Mouse (Mus musculus) forebrain, embryonic 16.5 days (tissue): ENCODE results near the gene Vmn1r43. TPM values are rescaled to one million over a fixed set of nuclear protein-coding genes. Genes with fewer than 3 reads are reported as not detected.
"Not testable (repeated sequence)": the region's sequence is repeated elsewhere in the genome, so short reads cannot be mapped to it uniquely, and the experiment has no call there.

ENCODE experiments used
- ATAC-seq: fragments of 200-750 bp; cut with Nextera tagmentation; 2 replicates; pipeline ENCODE4 v1.8.0; 2017; ENCODE audit warnings: mild to moderate bottlenecking, moderate library complexity
- H3K27ac ChIP-seq: fragments of 300-500 bp; sonication (generic); 2 replicates; pipeline ENCODE4 v1.5.1; 2014; ENCODE audit warnings: low read length, control low read depth
- H3K27me3 ChIP-seq: fragments of 300-500 bp; sonication (generic); replicated peaks from 2 replicates; pipeline ENCODE4 v1.6.1; 2014; ENCODE audit warnings: low read length; ENCODE audit not compliant: control insufficient read depth, insufficient read depth
- H3K36me3 ChIP-seq: fragments of 300-500 bp; sonication (generic); 2 replicates; pipeline ENCODE4 v1.6.1; 2014; ENCODE audit not compliant: control insufficient read depth, insufficient read depth
- H3K4me1 ChIP-seq: fragments of 300-500 bp; sonication (generic); replicated peaks from 2 replicates; pipeline ENCODE4 v1.6.1; 2014; ENCODE audit warnings: low read length; ENCODE audit not compliant: control insufficient read depth, insufficient read depth
- H3K4me2 ChIP-seq: fragments of 300-500 bp; sonication (generic); 2 replicates; pipeline ENCODE4 v1.6.1; 2014; ENCODE audit warnings: mild to moderate bottlenecking, low read length, control low read depth
- H3K4me3 ChIP-seq: fragments of 300-500 bp; sonication (generic); replicated peaks from 2 replicates; pipeline ENCODE4 v1.5.1; 2014; ENCODE audit warnings: mild to moderate bottlenecking, low read length, control low read depth
- H3K9ac ChIP-seq: fragments of 300-500 bp; sonication (generic); replicated peaks from 2 replicates; pipeline ENCODE4 v1.6.1; 2014; ENCODE audit warnings: low read depth, low read length, control low read depth
- H3K9me3 ChIP-seq: fragments of 300-500 bp; sonication (generic); 2 replicates; pipeline ENCODE4 v1.6.1; 2016; ENCODE audit warnings: low read length; ENCODE audit not compliant: control insufficient read depth
- WGBS: fragments of 180-500 bp; shearing (Covaris S2); extraction: QIAGEN DNeasy Blood & Tissue Kit; methylation state at CpG from one replicate; pipeline ENCODE4 v1.1.7; 2014; 5-methylcytosine and 5-hydroxymethylcytosine counted together
- polyA plus RNA-seq: library from polyadenylated mRNA; unstranded; fragments of >200 nt; fragmentation: Nextera tagmentation; extraction: Ambion mirVana; gene quantifications from 2 replicates; pipeline ENCODE4 v1.2.1, GENCODE M21; 2015

Vmn1r43 gene
- not detected in 2 replicates for polyA plus RNA-seq

- not testable (repeated sequence) for H3K9me3 ChIP-seq, H3K9ac ChIP-seq, H3K27ac ChIP-seq, H3K4me1 ChIP-seq, H3K4me2 ChIP-seq, H3K27me3 ChIP-seq, H3K4me3 ChIP-seq, H3K36me3 ChIP-seq, ATAC-seq
- 82% methylated on average over 3 of the region's 3 CpGs for WGBS
Observed at GRCm38 (mm10) chr6:89876313-89876712, at the start of gene Vmn1r43, which contains the start of gene Vmn1r42. TSS of gene Vmn1r43 (minus strand) at chr6:89876413. TSS of gene Vmn1r42 (minus strand) at chr6:89876413.

DNA sequence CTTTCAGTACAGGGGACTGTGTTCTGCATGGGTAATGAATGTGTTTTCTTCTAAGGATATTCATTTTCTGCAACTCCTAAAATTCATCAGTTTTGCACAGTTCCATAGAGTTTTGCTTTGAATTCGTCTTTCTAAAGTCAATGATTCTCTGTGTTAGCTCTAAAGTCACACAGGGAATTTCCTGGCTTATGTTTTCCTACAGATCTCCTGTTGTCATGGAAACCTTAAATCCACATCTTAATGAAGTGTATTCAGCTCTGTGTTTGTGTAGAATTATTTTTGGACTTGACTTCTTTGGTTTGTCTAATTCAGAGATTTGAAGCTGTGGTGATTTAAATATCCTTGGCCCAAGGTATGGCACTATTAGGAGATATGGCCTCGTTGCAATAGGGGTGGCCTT lies 7.6 kb upstream of the Vmn1r43 start:
- no peak for ATAC-seq

GRCm38 (mm10) chr6:89883360-89883759 lies 7.1 kb upstream of the Vmn1r43 start, which contains the start of gene Vmn1r44:
TSS of gene Vmn1r44 (plus strand) at chr6:89883660.
- 92% methylated on average over 1 of the region's 1 CpGs for WGBS
- Histone ChIP-seq H3K4me3 (no peak within 1 kb of the TSS), H3K9me3 (no peaks in the 10 kb centered on the region), H3K4me1 (no peaks in the 10 kb centered on the region), H3K27ac (no peak within 1 kb of the TSS), H3K4me2 (no peak within 1 kb of the TSS), H3K9ac (no peak within 1 kb of the TSS), H3K27me3 (no peaks in the 10 kb centered on the region), H3K36me3 (no peaks in the 10 kb centered on the region)
- ATAC-seq: no peak

More for the DNA sequence above, 7.6 kb upstream of the Vmn1r43 start:
- 48% methylated on average over 2 of the region's 2 CpGs for WGBS
- no peaks in the 10 kb centered on the region for H3K4me1 ChIP-seq
- no peak overlapping the region for H3K9ac ChIP-seq
- no peaks in the 10 kb centered on the region for H3K36me3 ChIP-seq
- H3K4me3 ChIP-seq: no peak overlapping the region
- H3K27me3 ChIP-seq: no peaks in the 10 kb centered on the region
- no peaks in the 10 kb centered on the region for H3K9me3 ChIP-seq
- no peak overlapping the region for H3K4me2 ChIP-seq
- H3K27ac ChIP-seq: no peak overlapping the region

- ATAC-seq: no peak
- no peaks in the 10 kb centered on the region for H3K9me3 ChIP-seq
- no peak overlapping the region for H3K9ac ChIP-seq
- H3K27ac ChIP-seq: no peak overlapping the region
- no peak overlapping the region for H3K4me3 ChIP-seq
- H3K27me3 ChIP-seq: no peaks in the 10 kb centered on the region
- no peaks in the 10 kb centered on the region for H3K4me1 ChIP-seq
- H3K4me2 ChIP-seq: no peak overlapping the region
- no peaks in the 10 kb centered on the region for H3K36me3 ChIP-seq
Observed at GRCm38 (mm10) chr6:89880867-89881266, 4.7 kb upstream of the Vmn1r43 start.

DNA sequence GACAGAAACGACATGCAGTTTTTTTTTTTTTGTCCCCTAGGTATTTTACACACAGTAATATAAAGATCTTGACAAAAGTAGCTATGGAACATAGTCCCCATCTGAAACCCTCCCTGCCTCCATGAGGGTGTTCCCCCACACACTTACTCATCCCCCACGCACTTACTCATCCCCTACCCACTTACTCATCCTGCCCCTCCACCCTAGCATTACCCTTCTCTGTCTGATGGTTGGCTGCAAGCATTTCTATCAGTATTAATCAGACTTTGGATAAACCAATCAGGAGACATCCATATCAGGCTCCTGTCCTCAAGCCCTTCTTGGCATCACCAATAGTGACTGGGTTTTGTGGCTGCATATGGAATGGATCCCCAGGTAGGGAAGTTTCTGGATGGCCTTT lies 750 bp upstream of the Vmn1r43 start:
- 75% methylated on average over 2 of the region's 2 CpGs for WGBS
- Histone ChIP-seq H3K27ac (no peak overlapping the region), H3K36me3 (no peaks in the 10 kb centered on the region), H3K4me3 (no peak overlapping the region), H3K4me2 (no peak overlapping the region), H3K4me1 (no peaks in the 10 kb centered on the region), H3K27me3 (no peaks in the 10 kb centered on the region), H3K9ac (no peak overlapping the region), H3K9me3 (no peaks in the 10 kb centered on the region)
- no peak for ATAC-seq

DNA sequence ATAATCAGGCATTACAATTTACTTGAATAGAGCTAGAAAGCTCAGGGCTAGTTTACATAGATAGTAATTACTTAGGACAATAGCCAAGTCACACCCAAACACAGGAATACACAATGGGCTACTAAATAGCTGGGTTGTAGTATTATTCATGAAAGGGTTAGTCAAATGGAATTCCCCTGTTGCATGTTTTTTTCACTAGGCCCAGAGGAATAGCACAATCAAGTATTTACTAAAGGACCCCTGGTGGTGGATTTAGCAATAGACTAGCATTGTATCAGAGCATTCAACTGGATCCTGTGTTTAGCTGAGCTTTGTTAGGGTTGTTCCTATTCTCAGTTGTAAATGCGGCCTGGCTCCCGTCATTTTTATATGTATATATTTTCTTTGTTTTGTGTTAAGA lies 8.2 kb downstream of the Vmn1r43 start:
- Histone ChIP-seq H3K27me3 (no peaks in the 10 kb centered on the region), H3K9ac (no peak overlapping the region), H3K9me3 (peaks cover 7% of the 10 kb centered on the region), H3K4me1 (no peaks in the 10 kb centered on the region), H3K36me3 (no peaks in the 10 kb centered on the region), H3K4me3 (no peak overlapping the region), H3K27ac (no peak overlapping the region), H3K4me2 (no peak overlapping the region)
- 72% methylated on average over 2 of the region's 2 CpGs for WGBS
- no peak for ATAC-seq

GRCm38 (mm10) chr6:89867276-89867675 lies 8.9 kb downstream of the Vmn1r43 start:
- Histone ChIP-seq H3K4me2 (no peak overlapping the region), H3K27me3 (no peaks in the 10 kb centered on the region), H3K36me3 (no peaks in the 10 kb centered on the region), H3K4me3 (no peak overlapping the region), H3K4me1 (no peaks in the 10 kb centered on the region), H3K9ac (no peak overlapping the region), H3K27ac (no peak overlapping the region), H3K9me3 (peaks cover 12% of the 10 kb centered on the region)
- 96% methylated on average over 2 of the region's 2 CpGs for WGBS
- ATAC-seq: no peak

DNA sequence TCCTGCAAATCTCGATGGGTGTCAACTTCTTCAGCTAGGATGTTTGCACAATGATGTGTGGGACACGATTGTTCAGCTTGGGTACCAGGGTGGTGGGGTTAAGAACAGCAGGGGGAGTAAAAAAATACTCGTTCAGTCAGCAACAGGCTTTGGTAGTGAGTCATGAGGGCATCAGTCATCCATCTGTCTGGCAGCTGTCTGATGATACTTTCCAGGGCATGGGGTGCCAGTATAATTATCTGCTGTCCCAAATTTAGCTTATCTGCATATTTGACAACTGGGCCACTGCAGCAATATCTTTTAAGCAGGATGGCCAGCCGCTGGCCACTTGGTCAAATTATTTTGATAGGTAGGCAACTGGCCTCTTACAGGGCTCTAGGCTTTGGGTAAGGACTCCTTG lies 12.4 kb downstream of the Vmn1r43 start:
- no peak overlapping the region for H3K27ac ChIP-seq
- no peaks in the 10 kb centered on the region for H3K4me1 ChIP-seq
- H3K27me3 ChIP-seq: no peaks in the 10 kb centered on the region
- H3K9me3 ChIP-seq: peaks cover 12% of the 10 kb centered on the region
- no peak overlapping the region for H3K4me3 ChIP-seq
- WGBS: 67% methylated on average over 4 of the region's 4 CpGs
- H3K9ac ChIP-seq: no peak overlapping the region
- H3K4me2 ChIP-seq: no peak overlapping the region
- no peak for ATAC-seq
- no peaks in the 10 kb centered on the region for H3K36me3 ChIP-seq

DNA sequence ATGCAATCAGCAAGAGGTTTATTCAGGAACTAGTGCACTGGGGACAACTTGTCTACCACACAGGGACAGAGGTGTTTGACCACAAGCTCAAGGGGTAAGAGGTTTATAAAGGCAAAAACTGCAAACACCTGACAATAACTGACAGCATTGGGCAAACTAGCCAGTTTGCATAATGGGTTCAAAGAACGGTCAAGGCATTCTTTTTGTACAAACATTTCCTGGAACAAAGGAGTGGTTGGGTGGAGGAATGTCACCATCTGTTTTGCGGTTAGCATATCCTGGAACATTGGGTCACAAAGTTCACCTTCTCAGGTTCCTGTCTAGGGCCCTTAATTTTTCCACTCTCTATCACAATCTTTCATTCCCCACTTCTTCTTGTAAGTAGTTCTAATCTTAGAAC lies 16.4 kb downstream of the Vmn1r43 start:
- WGBS: 89% methylated on average over 2 of the region's 2 CpGs
- no peak overlapping the region for H3K4me3 ChIP-seq
- H3K4me1 ChIP-seq: no peaks in the 10 kb centered on the region

DNA sequence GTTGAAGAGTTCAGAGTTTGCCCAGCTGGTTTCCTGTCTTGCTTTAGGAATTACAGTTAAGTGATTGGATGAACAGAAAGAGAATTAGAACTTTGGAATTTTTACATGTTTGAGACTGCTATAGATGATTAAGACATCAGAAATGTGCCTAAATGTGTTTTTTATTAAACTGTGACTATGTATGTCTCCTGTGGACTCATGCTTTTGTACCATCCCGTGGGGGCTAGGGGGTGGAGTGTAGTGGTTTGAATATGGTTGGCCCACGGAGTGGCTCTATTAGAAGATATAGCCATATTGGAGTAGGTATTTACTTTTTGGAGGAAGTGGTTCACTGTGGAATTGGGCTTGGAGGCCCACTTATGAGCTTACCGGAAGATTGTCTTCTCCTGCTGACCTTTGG lies 18.7 kb downstream of the Vmn1r43 start:
- H3K4me1 ChIP-seq: no peaks in the 10 kb centered on the region
- ATAC-seq: no peak
- H3K27ac ChIP-seq: no peak overlapping the region
- H3K4me3 ChIP-seq: no peak overlapping the region
- H3K9ac ChIP-seq: no peak overlapping the region
- no peak overlapping the region for H3K4me2 ChIP-seq
- H3K27me3 ChIP-seq: no peaks in the 10 kb centered on the region
- no peaks in the 10 kb centered on the region for H3K36me3 ChIP-seq
- H3K9me3 ChIP-seq: peaks cover 6% of the 10 kb centered on the region
- 75% methylated on average over 3 of the region's 3 CpGs for WGBS

More for the DNA sequence above, 16.4 kb downstream of the Vmn1r43 start:
- no peak for ATAC-seq
- Histone ChIP-seq H3K9ac (no peak overlapping the region), H3K4me2 (no peak overlapping the region), H3K27ac (no peak overlapping the region), H3K9me3 (peaks cover 10% of the 10 kb centered on the region), H3K36me3 (no peaks in the 10 kb centered on the region), H3K27me3 (no peaks in the 10 kb centered on the region)
